Mouse (Mus musculus) frontal cortex, postnatal 25 days (tissue): ENCODE data around the gene Cdk5.

ENCODE experiments used
- DNase-seq, 2 experiments: peaks; one replicate each; pipeline ENCODE4 v3.0.0; 2022; ENCODE audit warnings: low spot score in 2 of 2

The Cdk5 gene

GRCm38 (mm10) chr5:24374666-24375328 lies 48.5 kb downstream of the Cdk5 start:
- DNase-seq, result no peak

GRCm38 (mm10) chr5:24374216-24374615 lies 49.1 kb downstream of the Cdk5 start:
- no peak for DNase-seq

GRCm38 (mm10) chr5:24373807-24374206 lies 49.5 kb downstream of the Cdk5 start:
- DNase-seq, result no peak

- no peak for DNase-seq
Measured at GRCm38 (mm10) chr5:24369767-24370166, 53.6 kb downstream of the Cdk5 start.
